8 mouse cellular contexts compared by ENCODE assay signal in the genomic region with DNA sequence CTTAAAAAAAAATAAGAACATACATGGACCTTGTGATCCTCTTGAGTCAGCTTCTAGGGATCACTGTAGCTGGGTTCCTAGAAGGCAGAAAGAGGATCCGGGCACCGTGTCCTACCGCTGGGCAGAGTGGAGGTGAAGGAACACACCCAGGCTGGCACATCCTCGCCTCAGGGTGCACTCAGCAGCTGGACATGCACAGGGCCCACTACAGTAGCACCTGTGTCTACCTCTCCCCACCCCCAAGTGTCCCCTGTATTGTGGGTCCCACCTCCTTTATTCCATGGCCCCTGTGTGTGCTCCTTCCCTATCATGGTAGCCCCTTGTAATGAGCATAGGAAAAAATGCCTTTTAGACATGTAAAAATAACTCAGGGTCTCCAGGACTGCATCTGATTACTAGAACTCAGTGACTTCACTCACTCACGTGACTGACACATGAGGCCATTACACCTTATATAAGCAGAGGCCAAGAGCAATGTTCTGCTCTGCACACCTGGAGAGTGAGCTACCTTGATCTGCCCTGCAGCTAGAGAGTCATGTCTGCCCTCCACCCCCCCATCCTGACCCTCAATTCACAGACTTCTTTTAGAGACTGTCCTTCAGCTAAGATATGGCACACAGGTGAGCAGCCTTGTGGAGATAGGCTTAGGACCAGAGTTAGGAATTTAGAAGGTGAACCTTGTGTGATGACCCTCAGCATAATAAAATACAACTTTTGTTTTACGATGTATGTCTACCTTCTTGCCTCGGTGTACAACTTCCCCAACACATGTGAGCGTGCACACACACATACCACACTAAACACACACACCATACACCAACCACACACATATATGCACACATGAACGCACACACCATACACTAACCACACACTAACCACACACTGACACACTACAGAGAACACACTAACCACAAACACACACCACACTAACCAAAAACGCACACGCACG. TPM values are rescaled to one million over a fixed set of nuclear protein-coding genes. Genes with fewer than 3 reads are reported as not detected.
DNase-seq lines count a peak whose midpoint lies in the region; ATAC-seq and TF ChIP-seq lines count a peak whose summit lies in the region.

No protein-coding gene starts in this region.

- H3K36me3 ChIP-seq in heart, embryonic 11.5 days (ENCODE audit: control insufficient read depth, insufficient read depth, low read length): no peaks in the 10 kb centered on the region
- H3K36me3 ChIP-seq in ES-Bruce4 (ENCODE audit: control insufficient read depth, insufficient read depth, low read length, poor library complexity, severe bottlenecking): no peaks in the 10 kb centered on the region
- no peaks in the 10 kb centered on the region; the same call in 1 of the 2 replicates for H3K36me3 ChIP-seq in forebrain, embryonic 16.5 days (ENCODE audit: control insufficient read depth, insufficient read depth)
- no peaks in the 10 kb centered on the region for H3K36me3 ChIP-seq in liver, postnatal 0 days (replicated peaks; ENCODE audit: insufficient read depth, low read length)

- no peak for TF ChIP-seq EP300 in ES-Bruce4 (IDR thresholded peaks at IDR 0.05; ENCODE audit: insufficient read depth, low read depth, low read length)
- TF ChIP-seq EP300 in liver, postnatal 0 days (IDR thresholded peaks at IDR 0.05; ENCODE audit: low read depth): no peak

- H3K4me2 ChIP-seq in heart, embryonic 11.5 days: peak overlapping the region; percentile 64
- peak overlapping the region; percentile 39 for H3K4me2 ChIP-seq in forebrain, embryonic 16.5 days (ENCODE audit: low read length)
- H3K4me2 ChIP-seq in liver, postnatal 0 days (ENCODE audit: low read depth, low read length): peak overlapping the region; percentile 91

- no peaks in the 10 kb centered on the region for H3K27me3 ChIP-seq in heart, embryonic 11.5 days (ENCODE audit: control insufficient read depth, insufficient read depth, low read length)
- H3K27me3 ChIP-seq in ES-Bruce4 (ENCODE audit: control insufficient read depth, insufficient read depth, low read length, poor library complexity, severe bottlenecking): no peaks in the 10 kb centered on the region
- peaks cover 4% of the 10 kb centered on the region; the same call in 1 of the 2 replicates for H3K27me3 ChIP-seq in forebrain, embryonic 16.5 days (replicated peaks; ENCODE audit: control insufficient read depth, insufficient read depth, low read length)
- H3K27me3 ChIP-seq in liver, postnatal 0 days (ENCODE audit: insufficient read depth, low read length): no peaks in the 10 kb centered on the region

- TF ChIP-seq CTCF in ES-Bruce4 (IDR thresholded peaks at IDR 0.05; ENCODE audit: low read depth, low read length): no peak
- TF ChIP-seq CTCF in liver, postnatal 0 days (IDR thresholded peaks at IDR 0.05; ENCODE audit: low read depth): no peak

- TF ChIP-seq POLR2A in ES-Bruce4 (IDR thresholded peaks at IDR 0.05; ENCODE audit: insufficient read depth, low read length): no peak

- no peak for DNase-seq in heart, postnatal 4 days
- no peak for DNase-seq in liver, postnatal 0 days
- DNase-seq in urinary bladder, postnatal 36 days (ENCODE audit: low spot score in 2 of 2): no peak
- no peak for DNase-seq in adrenal gland, adult 8-10 months
- DNase-seq in thymus, postnatal 25 days: no peak

- H3K4me1 ChIP-seq in heart, embryonic 11.5 days (ENCODE audit: control insufficient read depth, insufficient read depth, low read length): peaks cover 20% of the 10 kb centered on the region
- H3K4me1 ChIP-seq in ES-Bruce4 (ENCODE audit: control insufficient read depth, insufficient read depth, low read length): no peaks in the 10 kb centered on the region
- peaks cover 33% of the 10 kb centered on the region for H3K4me1 ChIP-seq in forebrain, embryonic 16.5 days (replicated peaks; ENCODE audit: control insufficient read depth, insufficient read depth, low read length)
- peaks cover 35% of the 10 kb centered on the region for H3K4me1 ChIP-seq in liver, postnatal 0 days (ENCODE audit: insufficient read depth)

- no peak for ATAC-seq in heart, embryonic 11.5 days (replicated peaks; ENCODE audit: insufficient number of reproducible peaks, low FRiP score, low TSS enrichment)
- ATAC-seq in forebrain, embryonic 16.5 days: peak; percentile 1; the same call in 1 of the 2 replicates
- ATAC-seq in liver, postnatal 0 days: no peak

- no peak overlapping the region for H3K27ac ChIP-seq in heart, embryonic 11.5 days (ENCODE audit: low read depth, low read length)
- H3K27ac ChIP-seq in ES-Bruce4 (ENCODE audit: insufficient read depth, low read length): no peak overlapping the region
- no peak overlapping the region; the same call in 1 of the 2 replicates for H3K27ac ChIP-seq in forebrain, embryonic 16.5 days (ENCODE audit: low read length)
- no peak overlapping the region for H3K27ac ChIP-seq in liver, postnatal 0 days (ENCODE audit: low read depth)

- no peaks in the 10 kb centered on the region for H3K9me3 ChIP-seq in heart, embryonic 11.5 days (replicated peaks; ENCODE audit: control insufficient read depth, low read length)
- H3K9me3 ChIP-seq in ES-Bruce4 (replicated peaks; ENCODE audit: control insufficient read depth, insufficient read depth, low read length, poor library complexity, severe bottlenecking): no peaks in the 10 kb centered on the region
- no peaks in the 10 kb centered on the region for H3K9me3 ChIP-seq in forebrain, embryonic 16.5 days (ENCODE audit: control insufficient read depth, low read length)
- H3K9me3 ChIP-seq in liver, postnatal 0 days (ENCODE audit: low read length): no peaks in the 10 kb centered on the region

- H3K4me3 ChIP-seq in heart, embryonic 11.5 days (ENCODE audit: low read depth, low read length): no peak overlapping the region
- H3K4me3 ChIP-seq in ES-Bruce4 (ENCODE audit: low read depth, low read length): peak overlapping the region; percentile 51
- H3K4me3 ChIP-seq in forebrain, embryonic 16.5 days (replicated peaks; ENCODE audit: low read length): 0 out of 2 replicates have a peak overlapping the region, but pooled peaks have one; percentile 8
- H3K4me3 ChIP-seq in liver, postnatal 0 days (ENCODE audit: low read depth, low read length): no peak overlapping the region

- 73% methylated on average over 12 of the region's 12 CpGs for WGBS in heart, embryonic 11.5 days (ENCODE audit: insufficient replicate concordance)
- 84% methylated on average over 12 of the region's 12 CpGs for WGBS in forebrain, embryonic 16.5 days
- WGBS in liver, postnatal 0 days (ENCODE audit: insufficient replicate concordance): 51% methylated on average over 12 of the region's 12 CpGs

- H3K9ac ChIP-seq in heart, embryonic 11.5 days (ENCODE audit: low read depth, low read length): peak overlapping the region; percentile 56; the same call in 1 of the 2 replicates
- peak overlapping the region; percentile 34; the same call in 1 of the 2 replicates for H3K9ac ChIP-seq in ES-Bruce4 (ENCODE audit: low read depth, poor library complexity, severe bottlenecking)
- no peak overlapping the region for H3K9ac ChIP-seq in forebrain, embryonic 16.5 days (replicated peaks; ENCODE audit: low read depth, low read length)
- H3K9ac ChIP-seq in liver, postnatal 0 days (replicated peaks): no peak overlapping the region

RNA-seq across cellular contexts. Expression of gene BC025920, which starts 1.8 kb away (rescaled TPM):
- polyA plus RNA-seq in heart, embryonic 11.5 days (2014; fragmentation: Nextera tagmentation; extraction: Ambion mirVana): 0.25 and 0.63 TPM in 2 replicates
- total RNA-seq in heart, postnatal 4 days (2021): 1 to 10 TPM; 1.2 to 1.3 TPM
- 3.2 and 3.9 TPM in 2 replicates for polyA plus RNA-seq in ES-Bruce4 (2011; ENCODE audit: insufficient read depth, insufficient read length, low read depth, missing spikeins)
- polyA plus RNA-seq in forebrain, embryonic 16.5 days (2015; fragmentation: Nextera tagmentation; extraction: Ambion mirVana): 2.7 and 3.4 TPM in 2 replicates
- 0.13 TPM in 2 replicates for polyA plus RNA-seq in liver, postnatal 0 days (2015; fragmentation: Nextera tagmentation; extraction: Ambion mirVana)
- 1 to 10 TPM; 1.2 to 1.7 (median 1.3) TPM for total RNA-seq in adrenal gland, adult 8-10 months (2022)

RNA-seq across cellular contexts. Expression of gene Tle6, which starts 3.4 kb away (rescaled TPM):
- 25.6 and 27.3 TPM in 2 replicates for polyA plus RNA-seq in heart, embryonic 11.5 days (2014; fragmentation: Nextera tagmentation; extraction: Ambion mirVana)
- total RNA-seq in heart, postnatal 4 days (2021): 10 to 100 TPM in 1 of 2 experiments, 1 to 10 TPM in 1; 7.2 to 10.6 TPM
- 15.0 and 18.5 TPM in 2 replicates for polyA plus RNA-seq in ES-Bruce4 (2011; ENCODE audit: insufficient read depth, insufficient read length, low read depth, missing spikeins)
- 3.5 and 3.7 TPM in 2 replicates for polyA plus RNA-seq in forebrain, embryonic 16.5 days (2015; fragmentation: Nextera tagmentation; extraction: Ambion mirVana)
- polyA plus RNA-seq in liver, postnatal 0 days (2015; fragmentation: Nextera tagmentation; extraction: Ambion mirVana): 2.9 and 3.0 TPM in 2 replicates
- total RNA-seq in adrenal gland, adult 8-10 months (2022): 100 to 1,000 TPM in 2 of 4 experiments, 10 to 100 TPM in 2; 32.2 to 138 (median 85.6) TPM

RNA-seq across cellular contexts. Expression of gene Sirt6, which starts 23.3 kb away (rescaled TPM):
- 21.5 and 27.3 TPM in 2 replicates for polyA plus RNA-seq in heart, embryonic 11.5 days (2014; fragmentation: Nextera tagmentation; extraction: Ambion mirVana)
- 10 to 100 TPM; 16.8 to 17.0 TPM for total RNA-seq in heart, postnatal 4 days (2021)
- polyA plus RNA-seq in ES-Bruce4 (2011; ENCODE audit: insufficient read depth, insufficient read length, low read depth, missing spikeins): 15.0 and 16.6 TPM in 2 replicates
- 51.4 and 55.1 TPM in 2 replicates for polyA plus RNA-seq in forebrain, embryonic 16.5 days (2015; fragmentation: Nextera tagmentation; extraction: Ambion mirVana)
- polyA plus RNA-seq in liver, postnatal 0 days (2015; fragmentation: Nextera tagmentation; extraction: Ambion mirVana): 4.5 and 6.1 TPM in 2 replicates
- total RNA-seq in adrenal gland, adult 8-10 months (2022): 10 to 100 TPM; 14.7 to 34.5 (median 26.5) TPM

RNA-seq across cellular contexts. Expression of gene Ankrd24, which starts 24.0 kb away (rescaled TPM):
- polyA plus RNA-seq in heart, embryonic 11.5 days (2014; fragmentation: Nextera tagmentation; extraction: Ambion mirVana): 7.2 and 8.1 TPM in 2 replicates
- 10 to 100 TPM; 14.5 to 16.0 TPM for total RNA-seq in heart, postnatal 4 days (2021)
- polyA plus RNA-seq in ES-Bruce4 (2011; ENCODE audit: insufficient read depth, insufficient read length, low read depth, missing spikeins): 14.2 and 16.1 TPM in 2 replicates
- polyA plus RNA-seq in forebrain, embryonic 16.5 days (2015; fragmentation: Nextera tagmentation; extraction: Ambion mirVana): 13.8 and 16.5 TPM in 2 replicates
- polyA plus RNA-seq in liver, postnatal 0 days (2015; fragmentation: Nextera tagmentation; extraction: Ambion mirVana): 1.8 and 2.1 TPM in 2 replicates
- 10 to 100 TPM; 24.6 to 58.2 (median 46.7) TPM for total RNA-seq in adrenal gland, adult 8-10 months (2022)

RNA-seq across cellular contexts. Expression of gene Tle2, which starts 29.9 kb away (rescaled TPM):
- polyA plus RNA-seq in heart, embryonic 11.5 days (2014; fragmentation: Nextera tagmentation; extraction: Ambion mirVana): 17.8 and 18.3 TPM in 2 replicates
- 10 to 100 TPM; 15.3 to 17.1 TPM for total RNA-seq in heart, postnatal 4 days (2021)
- polyA plus RNA-seq in ES-Bruce4 (2011; ENCODE audit: insufficient read depth, insufficient read length, low read depth, missing spikeins): 3.1 and 3.8 TPM in 2 replicates
- polyA plus RNA-seq in forebrain, embryonic 16.5 days (2015; fragmentation: Nextera tagmentation; extraction: Ambion mirVana): 27.1 and 32.6 TPM in 2 replicates
- 1.2 and 2.2 TPM in 2 replicates for polyA plus RNA-seq in liver, postnatal 0 days (2015; fragmentation: Nextera tagmentation; extraction: Ambion mirVana)
- total RNA-seq in adrenal gland, adult 8-10 months (2022): 100 to 1,000 TPM in 2 of 4 experiments, 10 to 100 TPM in 2; 50.6 to 211 (median 117) TPM

Comparison
In these comparisons a context has a peak if more than half of its experiments do, and no peak if none do; other contexts are left out.
1. H3K4me2 ChIP-seq: peak in every context shown above with its lines; median percentile 91 in liver, postnatal 0 days; 64 in heart, embryonic 11.5 days; 39 in forebrain, embryonic 16.5 days.
2. H3K4me3 ChIP-seq: peak in ES-Bruce4 (single experiment) and forebrain, embryonic 16.5 days (single experiment); none in heart, embryonic 11.5 days (single experiment) and liver, postnatal 0 days (single experiment).
3. H3K9ac ChIP-seq: peak in heart, embryonic 11.5 days (single experiment) and ES-Bruce4 (single experiment); none in forebrain, embryonic 16.5 days (single experiment) and liver, postnatal 0 days (single experiment).